Mouse (Mus musculus): Measurements from ENCODE around the gene Acp6. TPM values are rescaled to one million over a fixed set of nuclear protein-coding genes. Genes with fewer than 3 reads are reported as not detected.

Gene Acp6
- total and polyA plus RNA-seq, 3 experiments, result 10.8 to 12.5 (median 12.1) TPM

DNA sequence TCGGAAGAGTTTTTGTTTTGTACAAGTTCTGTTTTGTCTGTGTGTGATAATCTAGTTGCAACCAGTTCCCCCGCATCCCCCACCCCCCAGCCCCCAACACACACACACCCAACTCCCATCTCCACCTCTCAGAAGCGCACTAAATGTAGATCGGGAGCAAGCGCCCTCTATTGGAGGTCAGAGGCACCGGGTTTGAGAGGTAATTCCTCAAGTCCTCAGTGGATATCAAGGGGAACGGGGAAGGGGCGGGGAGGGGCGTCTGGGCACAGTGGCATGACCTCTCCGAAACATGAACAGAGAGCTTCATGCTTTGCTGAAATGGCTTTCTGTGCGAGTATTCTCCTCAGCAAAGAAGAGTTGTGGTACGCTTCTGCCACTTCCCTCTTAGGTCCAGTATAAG lies 40.3 kb upstream of the Acp6 start:
- H3K79me2 ChIP-seq (replicated peaks; ENCODE audit: control insufficient read depth, extremely low read depth, insufficient read depth, poor library complexity, severe bottlenecking), result no peaks in the 10 kb centered on the region
- no peaks in the 10 kb centered on the region for H3K4me1 ChIP-seq (ENCODE audit: control insufficient read depth in 1 of 2, insufficient read depth in 2 of 2)
- H3K9me3 ChIP-seq (replicated peaks; ENCODE audit: low read length), result peaks cover 5% of the 10 kb centered on the region
- no peak for TF ChIP-seq BHLHE40 (IDR thresholded peaks at IDR 0.05; ENCODE audit: low read depth, low read length)
- TF ChIP-seq MAZ (IDR thresholded peaks at IDR 0.05; ENCODE audit: low read depth, low read length), result no peak
- TF ChIP-seq CTCF (conservative IDR thresholded peaks at IDR 0.05 in 1 of 2, IDR thresholded peaks at IDR 0.05 in 1 of 2; ENCODE audit: low read depth in 2 of 2, low read length in 2 of 2), result peak in 1 of 2 experiments; percentile 40; a peak in 2 of 4 replicates
- TF ChIP-seq MAFK (IDR thresholded peaks at IDR 0.05; ENCODE audit: insufficient replicate concordance, low read length), result no peak
- TF ChIP-seq ELF1 (IDR thresholded peaks at IDR 0.05; ENCODE audit: low read depth, low read length), result no peak
- TF ChIP-seq RAD21 (IDR thresholded peaks at IDR 0.05; ENCODE audit: low read depth, low read length), result no peak; the same call in 1 of the 2 replicates
- TF ChIP-seq SMC3 (IDR thresholded peaks at IDR 0.05; ENCODE audit: low read depth, low read length), result peak; percentile 22
- no peaks in the 10 kb centered on the region for H3K27me3 ChIP-seq (replicated peaks)
- no peak overlapping the region for H3K27ac ChIP-seq (ENCODE audit: insufficient read depth, low read depth)
- no peak overlapping the region for H3K4me3 ChIP-seq (replicated peaks in 1 of 3; ENCODE audit: low read depth in 2 of 3, low read length in 2 of 3, poor library complexity in 1 of 3)
- H3K4me2 ChIP-seq (ENCODE audit: insufficient read depth, low read depth, poor library complexity, severe bottlenecking), result no peak overlapping the region
- dilution Hi-C loops (cut with MboI; ENCODE audit: extremely low pct_ligation_motif_present, extremely low pct_unique_long_range_greater_than_20kb, low sequenced_read_pairs) (no loop called here), in situ Hi-C loops (cut with MboI; ENCODE audit: low pct_ligation_motif_present, low pct_unique_long_range_greater_than_20kb, low sequenced_read_pairs) (no loop called here)
- DNase-seq (ENCODE audit: extremely low read depth), result no peak
- no peaks in the 10 kb centered on the region for H3K36me3 ChIP-seq (replicated peaks in 1 of 2; ENCODE audit: control insufficient read depth in 1 of 2, insufficient read depth in 1 of 2, low read length in 1 of 2)
- no peak overlapping the region for H3K9ac ChIP-seq (ENCODE audit: insufficient read depth, low read depth)

GRCm38 (mm10) chr3:97124193-97124592 lies 34.4 kb upstream of the Acp6 start:
- H3K4me3 ChIP-seq (replicated peaks in 1 of 3; ENCODE audit: low read depth in 2 of 3, low read length in 2 of 3, poor library complexity in 1 of 3), result peak overlapping the region in 1 of 3 experiments; percentile 32
- peaks cover 4 to 11% of the 10 kb centered on the region in 2 experiments for H3K4me1 ChIP-seq (ENCODE audit: control insufficient read depth in 1 of 2, insufficient read depth in 2 of 2)
- dilution Hi-C loops (cut with MboI; ENCODE audit: extremely low pct_ligation_motif_present, extremely low pct_unique_long_range_greater_than_20kb, low sequenced_read_pairs), result no loop called here

DNA sequence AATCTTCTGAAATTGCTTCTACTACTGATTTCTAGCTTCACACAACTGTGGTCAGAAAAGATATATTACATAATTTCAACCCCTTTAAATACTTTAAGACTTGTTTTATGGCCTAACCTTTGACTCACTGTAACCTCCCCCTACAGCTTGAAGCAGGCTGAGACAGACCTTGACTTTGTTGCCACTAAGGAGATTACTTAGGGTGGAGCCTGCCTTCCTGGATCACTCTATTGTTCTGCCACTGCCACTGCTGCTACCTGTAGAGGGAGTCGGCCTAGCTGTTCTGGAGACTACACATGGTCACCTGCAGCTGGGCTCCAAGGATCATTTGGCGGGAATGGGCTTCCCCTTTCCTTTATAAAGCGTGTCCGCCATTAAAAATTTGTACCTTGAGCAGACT lies 29.2 kb upstream of the Acp6 start:
- Histone ChIP-seq H3K79me2 (replicated peaks; ENCODE audit: control insufficient read depth, extremely low read depth, insufficient read depth, poor library complexity, severe bottlenecking) (no peaks in the 10 kb centered on the region), H3K4me3 (replicated peaks in 1 of 3; ENCODE audit: low read depth in 2 of 3, low read length in 2 of 3, poor library complexity in 1 of 3) (no peak overlapping the region), H3K4me2 (ENCODE audit: insufficient read depth, low read depth, poor library complexity, severe bottlenecking) (no peak overlapping the region), H3K27ac (ENCODE audit: insufficient read depth, low read depth) (no peak overlapping the region), H3K36me3 (replicated peaks in 1 of 2; ENCODE audit: control insufficient read depth in 1 of 2, insufficient read depth in 1 of 2, low read length in 1 of 2) (no peaks in the 10 kb centered on the region), H3K9me3 (replicated peaks; ENCODE audit: low read length) (no peaks in the 10 kb centered on the region), H3K4me1 (ENCODE audit: control insufficient read depth in 1 of 2, insufficient read depth in 2 of 2) (peaks cover 4 to 5% of the 10 kb centered on the region in 2 experiments; a peak in 3 of 4 replicates), H3K27me3 (replicated peaks) (no peaks in the 10 kb centered on the region), H3K9ac (ENCODE audit: insufficient read depth, low read depth) (no peak overlapping the region)
- no peak for DNase-seq (ENCODE audit: extremely low read depth)
- in situ Hi-C loops (cut with MboI; ENCODE audit: low pct_ligation_motif_present, low pct_unique_long_range_greater_than_20kb, low sequenced_read_pairs) (no loop called here), dilution Hi-C loops (cut with MboI; ENCODE audit: extremely low pct_ligation_motif_present, extremely low pct_unique_long_range_greater_than_20kb, low sequenced_read_pairs) (no loop called here)
- TF ChIP-seq CHD1 (IDR thresholded peaks at IDR 0.05; ENCODE audit: low read depth, low read length), result no peak
- TF ChIP-seq ELF1 (IDR thresholded peaks at IDR 0.05; ENCODE audit: low read depth, low read length), result no peak
- TF ChIP-seq JUN (IDR thresholded peaks at IDR 0.05; ENCODE audit: insufficient read depth, low read depth, low read length), result no peak
- TF ChIP-seq MXI1 (IDR thresholded peaks at IDR 0.05; ENCODE audit: low read depth, low read length), result no peak
- no peak for TF ChIP-seq MAX (IDR thresholded peaks at IDR 0.05; ENCODE audit: low read length)
- no peak for TF ChIP-seq CHD2 (IDR thresholded peaks at IDR 0.05; ENCODE audit: low read length)
- TF ChIP-seq JUND (conservative IDR thresholded peaks at IDR 0.05; ENCODE audit: low read depth, low read length), result no peak
- no peak for TF ChIP-seq E2F4 (IDR thresholded peaks at IDR 0.05; ENCODE audit: insufficient replicate concordance, low read depth, low read length)
- no peak for TF ChIP-seq TCF12 (IDR thresholded peaks at IDR 0.05; ENCODE audit: low read depth, low read length)
- no peak for TF ChIP-seq MAZ (IDR thresholded peaks at IDR 0.05; ENCODE audit: low read depth, low read length)
- TF ChIP-seq BHLHE40 (IDR thresholded peaks at IDR 0.05; ENCODE audit: low read depth, low read length), result no peak
- TF ChIP-seq USF1 (IDR thresholded peaks at IDR 0.05; ENCODE audit: low read depth, low read length), result no peak
- no peak for TF ChIP-seq EP300 (IDR thresholded peaks at IDR 0.05; ENCODE audit: low read length)
- no peak for TF ChIP-seq KAT2A (IDR thresholded peaks at IDR 0.05; ENCODE audit: insufficient replicate concordance, low read length)
- no peak for TF ChIP-seq RAD21 (IDR thresholded peaks at IDR 0.05; ENCODE audit: low read depth, low read length)
- no peak for TF ChIP-seq ETS1 (conservative IDR thresholded peaks at IDR 0.05; ENCODE audit: low read depth, low read length)
- no peak for TF ChIP-seq POLR2AphosphoS2 (IDR thresholded peaks at IDR 0.05; ENCODE audit: low read depth, low read length)
- no peak for TF ChIP-seq ZKSCAN1 (IDR thresholded peaks at IDR 0.05; ENCODE audit: borderline replicate concordance, low read depth, low read length)
- TF ChIP-seq ZMIZ1 (IDR thresholded peaks at IDR 0.05; ENCODE audit: low read depth, low read length), result no peak

More at GRCm38 (mm10) chr3:97124193-97124592, 34.4 kb upstream of the Acp6 start:
- Histone ChIP-seq H3K9me3 (replicated peaks; ENCODE audit: low read length) (peaks cover 5% of the 10 kb centered on the region), H3K4me2 (ENCODE audit: insufficient read depth, low read depth, poor library complexity, severe bottlenecking) (peak overlapping the region; percentile 58; the same call in 1 of the 2 replicates), H3K27ac (ENCODE audit: insufficient read depth, low read depth) (no peak overlapping the region), H3K9ac (ENCODE audit: insufficient read depth, low read depth) (no peak overlapping the region), H3K27me3 (replicated peaks) (no peaks in the 10 kb centered on the region), H3K79me2 (replicated peaks; ENCODE audit: control insufficient read depth, extremely low read depth, insufficient read depth, poor library complexity, severe bottlenecking) (no peaks in the 10 kb centered on the region), H3K36me3 (replicated peaks in 1 of 2; ENCODE audit: control insufficient read depth in 1 of 2, insufficient read depth in 1 of 2, low read length in 1 of 2) (no peaks in the 10 kb centered on the region)
- no peak for TF ChIP-seq MXI1 (IDR thresholded peaks at IDR 0.05; ENCODE audit: low read depth, low read length)
- TF ChIP-seq HCFC1 (IDR thresholded peaks at IDR 0.05; ENCODE audit: low read depth, low read length), result no peak
- TF ChIP-seq ZMIZ1 (IDR thresholded peaks at IDR 0.05; ENCODE audit: low read depth, low read length), result peak; percentile 48; the same call in 1 of the 2 replicates
- peak in 1 of 2 experiments; percentile 19; a peak in 2 of 4 replicates for TF ChIP-seq CTCF (conservative IDR thresholded peaks at IDR 0.05 in 1 of 2, IDR thresholded peaks at IDR 0.05 in 1 of 2; ENCODE audit: low read depth in 2 of 2, low read length in 2 of 2)
- 0 out of 2 replicates have a peak, but pooled peaks have one; percentile 29 for TF ChIP-seq NELFE (IDR thresholded peaks at IDR 0.05; ENCODE audit: low read depth, low read length)
- peak; percentile 35; the same call in 1 of the 2 replicates for TF ChIP-seq SIN3A (IDR thresholded peaks at IDR 0.05; ENCODE audit: low read length)
- TF ChIP-seq ELF1 (IDR thresholded peaks at IDR 0.05; ENCODE audit: low read depth, low read length), result peak; percentile 67; the same call in 1 of the 2 replicates
- peak; percentile 45 for TF ChIP-seq POLR2A (IDR thresholded peaks at IDR 0.05; ENCODE audit: low read depth, low read length)
- peak; percentile 71 for DNase-seq (ENCODE audit: extremely low read depth)
- in situ Hi-C loops (cut with MboI; ENCODE audit: low pct_ligation_motif_present, low pct_unique_long_range_greater_than_20kb, low sequenced_read_pairs), result no loop called here
